Mouse (Mus musculus) frontal cortex, adult (tissue): ENCODE measurements around the gene Ppm1l.
A peak's percentile ranks its signal among the peaks of the same experiment; 100 is the strongest.

Experiments used
- ATAC-seq: cut with Nextera tagmentation; 2 replicates; pipeline ENCODE4 v1.9.2; 2017; ENCODE audit warnings: mild to moderate bottlenecking, moderate library complexity, mixed read lengths; ENCODE audit not compliant: low TSS enrichment

The Ppm1l gene

DNA sequence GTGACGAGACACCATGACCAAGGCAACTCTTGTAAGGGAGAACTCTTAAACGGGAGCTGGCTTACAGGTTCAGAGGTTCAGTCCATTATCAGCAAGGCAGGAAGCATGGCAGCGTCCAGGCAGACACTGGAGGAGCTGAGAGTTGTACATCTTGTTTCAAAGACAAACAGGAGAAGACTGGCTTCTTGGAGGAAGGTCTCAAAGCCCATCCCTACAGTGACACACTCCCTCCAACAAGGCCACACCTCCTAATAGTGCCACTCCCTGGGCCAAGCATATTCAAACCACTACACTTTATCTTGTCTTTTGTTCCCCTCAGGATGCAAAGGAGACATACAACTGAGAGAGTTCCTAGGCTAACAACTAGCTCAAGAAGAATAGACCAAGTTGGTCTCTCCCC lies 279.5 kb downstream of the Ppm1l start:
- no peak for ATAC-seq

DNA sequence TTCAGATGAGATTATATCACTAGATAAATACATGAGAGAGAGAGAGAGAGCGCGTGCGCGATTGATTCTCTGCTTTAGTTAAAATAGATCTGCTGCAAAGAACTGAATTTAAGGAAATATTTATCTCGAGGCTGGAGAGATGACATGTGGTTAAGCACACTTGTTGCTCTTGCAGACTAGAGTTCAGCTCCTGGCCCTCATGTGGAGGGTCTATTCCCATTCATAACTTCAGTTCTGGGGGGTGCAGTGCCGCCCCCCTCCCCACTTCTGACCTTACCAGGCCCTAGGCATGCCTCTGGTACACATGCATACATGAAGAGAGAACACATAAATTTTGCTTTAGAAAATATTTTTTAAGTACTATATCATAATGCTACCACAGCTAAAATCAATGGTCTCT lies 280.6 kb downstream of the Ppm1l start:
- no peak for ATAC-seq

DNA sequence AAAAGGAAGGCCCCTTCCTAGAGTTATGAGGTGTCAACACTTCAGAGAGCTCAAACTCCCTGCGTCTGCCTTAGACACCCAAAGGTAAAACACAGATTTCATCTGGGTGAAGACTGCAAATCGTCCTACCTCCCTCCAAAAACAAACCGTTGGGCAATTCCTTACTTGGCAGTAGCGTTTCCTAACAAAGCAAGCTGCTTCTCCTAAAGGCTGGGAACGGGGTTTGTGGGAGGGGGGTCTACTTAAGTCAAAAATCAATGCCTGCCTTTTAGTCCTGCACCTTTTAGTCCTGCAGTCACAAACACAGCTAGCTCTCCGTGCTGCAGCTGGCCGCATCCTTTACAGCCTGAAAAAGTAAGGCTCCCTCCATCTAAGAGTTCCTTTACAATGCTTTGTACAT lies 281.2 kb downstream of the Ppm1l start:
- ATAC-seq, result no peak

DNA sequence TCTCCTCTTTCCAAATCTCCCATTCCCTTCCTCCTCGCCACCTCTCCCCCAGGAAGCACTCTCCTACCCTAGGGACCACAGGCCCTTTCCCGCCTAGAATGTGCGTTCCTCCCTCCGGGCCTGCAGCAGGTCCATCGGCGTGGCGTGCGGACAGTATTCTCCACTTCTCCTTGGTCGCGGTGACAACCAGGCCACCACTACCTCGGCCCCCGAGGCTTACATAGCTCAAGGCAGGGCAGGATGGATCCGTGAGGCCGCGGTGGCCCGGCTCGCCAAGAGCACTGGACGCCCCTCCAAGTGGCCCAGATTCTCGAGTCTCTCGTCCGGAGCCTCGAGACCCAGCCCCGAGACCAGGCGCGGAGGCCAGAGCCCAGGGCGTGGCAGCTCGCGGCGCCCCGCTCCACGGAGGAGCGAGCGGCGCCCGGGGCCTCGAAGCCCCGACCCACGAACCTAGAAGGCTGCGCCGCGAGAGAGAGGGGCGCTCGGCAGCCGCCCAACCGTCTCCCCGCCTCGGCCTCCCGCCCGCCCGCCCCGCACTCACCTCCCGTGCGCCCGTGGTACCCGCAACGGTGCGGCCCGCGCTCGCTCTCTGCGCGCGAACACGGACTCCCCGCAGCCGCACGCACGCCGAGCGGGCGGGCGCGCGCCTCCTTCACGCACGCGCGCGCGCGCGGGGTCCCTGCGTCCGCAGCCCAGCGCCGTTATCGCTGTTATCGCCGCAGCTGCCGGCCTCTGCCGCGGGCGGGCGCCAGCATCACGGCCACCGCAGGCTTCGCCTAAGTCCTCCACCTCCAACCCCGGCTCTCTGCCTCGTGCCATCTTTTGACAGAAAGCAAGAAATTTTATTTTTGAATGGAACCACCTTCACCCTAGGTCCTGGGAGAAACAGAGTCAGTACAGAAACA lies 281.9 kb downstream of the Ppm1l start, which contains the start of gene B3galnt1:
TSS of gene B3galnt1 (minus strand) at position 700 of the 905 bp plus-strand sequence.
- peak; percentile 67 for ATAC-seq

GRCm38 (mm10) chr3:69599166-69599500 lies 282.5 kb downstream of the Ppm1l start:
- peak; percentile 38 for ATAC-seq

- ATAC-seq, result no peak
Observed at GRCm38 (mm10) chr3:69606923-69607322, 290.3 kb downstream of the Ppm1l start.

- ATAC-seq, result no peak
Observed at GRCm38 (mm10) chr3:69607468-69607867, 290.8 kb downstream of the Ppm1l start.

DNA sequence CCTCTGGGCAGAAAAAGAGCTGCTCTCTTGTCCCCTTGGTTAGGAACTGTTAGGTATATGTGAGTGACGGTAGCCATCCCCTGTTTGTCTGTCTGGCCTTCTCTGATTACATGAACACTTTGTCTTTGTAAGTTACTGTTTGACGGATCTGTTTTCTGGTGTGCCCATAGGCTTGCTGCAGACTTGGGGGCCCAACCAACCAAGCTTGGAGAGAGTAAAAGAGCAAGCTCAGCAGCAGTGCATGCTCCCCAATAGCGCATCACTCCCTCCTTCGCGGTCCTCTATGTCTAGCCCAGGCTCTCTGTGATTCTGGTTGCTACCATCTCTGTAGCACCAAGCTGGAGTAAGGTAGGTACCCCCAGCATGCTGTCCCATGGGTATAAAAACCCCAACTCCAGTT lies 291.2 kb downstream of the Ppm1l start:
- ATAC-seq, result no peak
